Mouse (Mus musculus): ENCODE results near the gene Stam2.

Gene Stam2

DNA sequence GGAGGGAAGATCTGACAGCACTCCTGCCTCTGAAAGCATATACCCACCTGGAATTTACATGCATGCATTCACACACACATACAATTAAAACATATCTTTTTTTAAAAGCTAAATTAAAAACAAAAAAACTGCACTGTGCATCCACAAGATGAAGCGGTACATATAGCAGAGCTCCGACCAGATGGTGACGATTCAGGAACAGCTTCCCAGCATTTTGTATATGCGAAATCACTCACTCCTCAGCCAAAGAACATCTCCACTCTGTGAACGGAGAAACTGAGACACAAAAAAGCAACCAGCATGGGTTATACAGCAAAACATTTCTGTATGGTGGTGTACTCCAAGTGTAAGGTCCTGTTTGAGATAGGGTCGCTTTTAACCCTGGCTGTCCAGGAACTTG lies 11.2 kb downstream of the Stam2 start:
- DNase-seq (ENCODE audit: low spot score) = no peak

DNA sequence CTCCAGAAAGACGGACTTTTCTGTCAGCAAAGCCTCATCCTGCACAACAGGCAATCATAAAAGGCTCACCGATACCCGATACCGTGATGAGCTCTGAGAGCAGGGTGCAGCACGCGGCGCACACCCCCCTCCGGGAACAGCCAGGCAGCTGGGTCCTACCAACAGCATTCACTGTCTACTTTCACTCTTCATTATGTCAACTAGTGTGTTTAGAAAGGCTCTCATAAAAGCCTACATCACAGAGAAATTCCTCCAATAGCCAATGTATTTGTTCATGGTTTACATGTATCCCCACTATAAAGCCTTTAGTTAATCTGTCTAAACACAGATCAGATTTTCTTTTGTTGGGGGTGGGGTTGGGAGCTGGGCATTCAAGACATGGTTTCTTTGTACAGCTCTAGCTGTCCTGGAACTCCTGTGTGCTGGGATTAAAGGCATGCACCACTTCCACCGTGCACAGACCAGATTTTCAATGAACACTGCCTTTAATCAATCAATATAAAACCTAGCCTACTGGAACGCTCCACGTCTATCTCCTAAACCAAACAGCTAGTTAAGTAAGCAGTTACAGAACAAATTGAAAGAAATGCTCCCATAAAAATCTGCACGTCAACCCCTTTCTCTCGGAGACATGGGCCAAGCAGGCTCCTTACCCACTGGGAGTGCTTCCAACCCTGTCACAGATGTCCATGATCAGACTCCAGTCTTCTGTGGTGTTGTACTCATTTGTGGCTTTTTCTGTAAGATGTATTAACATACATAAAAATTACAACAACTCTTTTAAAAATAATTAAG lies 21.7 kb downstream of the Stam2 start:
- no peak for DNase-seq (ENCODE audit: low spot score)

DNA sequence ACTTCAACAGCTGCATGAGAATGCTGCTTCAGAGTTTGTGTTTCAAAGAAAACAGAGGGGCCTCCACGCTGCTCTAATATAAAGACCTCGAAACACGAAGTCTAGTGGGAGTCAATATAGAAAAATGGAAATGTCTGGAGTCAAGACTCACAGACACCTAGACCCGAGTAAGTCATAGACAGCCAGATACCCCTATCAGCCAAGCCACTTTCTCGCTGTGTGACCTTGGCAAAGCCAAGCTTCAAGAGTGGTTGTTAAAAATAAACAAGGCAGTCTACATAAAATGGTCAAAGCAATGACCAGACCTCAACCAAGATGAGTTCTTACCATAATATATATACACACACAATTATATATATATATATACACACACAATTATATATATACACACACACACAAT lies 25.0 kb downstream of the Stam2 start:
- DNase-seq (ENCODE audit: low spot score) = no peak

DNA sequence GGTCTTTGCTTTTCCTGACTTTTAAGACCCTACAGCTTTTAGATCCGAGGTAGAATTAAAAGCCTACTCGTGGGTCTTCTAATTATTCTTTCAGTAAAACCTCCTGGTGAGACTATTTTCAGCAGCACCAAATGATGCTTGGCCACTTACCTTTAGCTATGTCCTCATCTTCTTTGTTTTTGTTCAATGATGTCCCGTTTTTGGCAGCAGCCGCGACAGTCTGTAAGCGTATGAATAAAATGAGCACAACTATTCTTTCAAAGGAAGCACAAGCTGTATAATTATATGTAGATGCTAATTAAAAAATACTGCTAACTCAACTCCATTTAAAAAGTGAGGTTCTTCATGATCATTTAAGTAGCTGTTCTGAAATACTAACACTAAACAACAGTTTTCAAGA lies 26.5 kb downstream of the Stam2 start:
- DNase-seq (ENCODE audit: low spot score) = no peak

DNA sequence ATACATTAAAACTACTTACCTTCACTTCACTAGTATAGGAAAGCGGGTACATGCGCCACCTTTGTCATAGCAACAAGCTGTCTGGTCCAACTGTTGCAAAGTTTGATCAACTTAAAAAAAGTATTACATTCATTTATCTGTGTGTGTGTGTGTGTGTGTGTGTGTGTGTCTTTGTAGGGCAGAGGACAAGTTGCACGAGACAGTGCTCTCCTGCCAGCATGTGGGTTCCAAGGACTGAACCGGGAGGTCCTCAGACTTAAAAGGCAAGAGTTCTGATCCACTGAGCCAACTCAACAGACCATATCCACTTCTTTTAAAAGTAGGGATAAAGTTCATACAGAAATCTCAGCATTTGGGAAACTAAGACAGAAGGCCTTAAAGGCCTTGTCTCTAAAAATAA lies 28.0 kb downstream of the Stam2 start:
- no peak for DNase-seq (ENCODE audit: low spot score)

DNA sequence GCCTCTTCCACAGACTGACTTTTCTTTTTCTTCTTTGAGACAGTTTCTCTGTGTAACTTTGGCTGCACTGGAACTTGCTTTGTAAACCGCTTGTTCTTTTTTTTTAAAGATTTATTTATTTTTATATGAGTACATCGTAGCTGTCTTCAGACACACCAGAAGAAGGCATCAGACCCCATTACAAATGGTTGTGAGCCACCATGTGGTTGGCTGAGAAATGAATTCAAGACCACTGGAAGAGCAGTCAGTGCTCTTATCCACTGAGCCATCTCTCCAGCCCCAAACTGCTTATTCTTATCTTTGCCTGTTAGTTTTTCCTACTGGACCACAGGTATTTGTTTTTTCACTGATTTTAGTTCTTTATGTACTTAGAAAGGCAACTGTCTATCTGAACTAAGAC lies 31.3 kb downstream of the Stam2 start:
- DNase-seq (ENCODE audit: low spot score) = no peak

DNA sequence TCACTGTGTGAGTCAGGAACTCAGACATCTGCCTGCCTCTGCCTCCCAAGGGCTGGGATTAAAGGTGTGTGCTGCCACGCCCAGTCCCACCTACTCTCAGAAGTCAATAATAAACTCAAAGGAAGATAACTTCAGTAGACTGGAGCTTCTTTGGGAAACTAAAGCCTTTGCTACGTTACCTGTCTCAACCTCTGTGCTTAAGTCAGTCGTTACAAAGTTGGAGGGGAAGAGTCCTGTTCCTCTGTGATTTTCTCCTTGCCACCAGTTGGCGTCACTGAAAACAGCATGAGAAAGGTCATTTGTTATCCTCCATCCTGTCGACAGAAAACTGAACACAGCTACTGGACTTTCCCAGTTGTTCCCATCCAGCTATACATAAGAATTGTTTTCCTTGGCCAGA lies 32.7 kb downstream of the Stam2 start:
- no peak for DNase-seq (ENCODE audit: low spot score)

DNA sequence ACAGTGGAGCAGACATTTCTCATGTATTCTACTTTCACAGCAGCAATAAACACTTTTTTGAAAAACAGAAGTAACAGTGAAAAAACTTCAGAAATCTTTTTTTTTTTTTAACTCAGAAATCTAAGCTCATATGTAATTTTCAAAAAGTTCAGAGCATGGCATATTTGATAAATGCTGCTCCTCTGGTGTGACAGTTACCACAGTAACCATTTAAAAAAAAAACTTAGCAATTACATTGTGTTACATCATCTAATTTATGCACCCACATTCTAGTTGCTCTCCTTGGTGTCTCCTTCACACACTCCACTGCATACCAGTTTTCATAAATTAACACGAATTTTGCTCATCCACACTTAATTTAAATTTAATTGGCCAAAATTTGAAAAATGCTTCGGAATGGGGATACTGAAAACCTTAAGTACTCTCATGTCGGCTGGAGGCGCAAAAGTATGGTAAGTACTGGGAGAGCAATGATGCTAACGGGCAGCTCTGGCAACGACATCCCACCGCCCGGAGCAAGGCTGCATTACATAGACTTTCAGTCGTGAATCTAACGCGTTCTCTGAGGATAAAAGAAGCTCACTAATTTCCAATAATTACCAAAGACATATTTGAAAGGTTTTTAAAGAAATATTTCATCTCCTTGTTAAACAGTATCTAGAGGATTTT lies 40.6 kb downstream of the Stam2 start:
- DNase-seq (ENCODE audit: low spot score) = no peak

DNA sequence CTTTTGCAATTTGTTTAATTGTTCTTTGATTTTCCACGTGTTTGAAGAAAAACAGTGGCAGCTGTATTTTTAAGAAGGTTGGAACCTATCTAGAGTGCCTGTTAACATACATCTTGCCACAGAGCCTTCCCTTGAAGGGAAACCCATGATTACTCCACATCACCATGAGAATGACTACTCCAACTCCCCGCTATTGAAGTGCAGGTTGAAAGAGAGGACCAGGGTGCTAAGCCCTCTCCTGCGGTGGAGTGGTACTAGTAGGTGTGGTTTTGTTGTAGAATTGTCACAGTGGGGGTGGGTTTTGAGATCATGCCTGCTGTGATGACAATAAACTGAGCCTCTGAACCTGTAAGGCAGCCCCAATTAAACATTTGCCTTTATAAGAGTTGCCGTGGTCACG lies 41.7 kb downstream of the Stam2 start:
- DNase-seq (ENCODE audit: low spot score) = no peak

DNA sequence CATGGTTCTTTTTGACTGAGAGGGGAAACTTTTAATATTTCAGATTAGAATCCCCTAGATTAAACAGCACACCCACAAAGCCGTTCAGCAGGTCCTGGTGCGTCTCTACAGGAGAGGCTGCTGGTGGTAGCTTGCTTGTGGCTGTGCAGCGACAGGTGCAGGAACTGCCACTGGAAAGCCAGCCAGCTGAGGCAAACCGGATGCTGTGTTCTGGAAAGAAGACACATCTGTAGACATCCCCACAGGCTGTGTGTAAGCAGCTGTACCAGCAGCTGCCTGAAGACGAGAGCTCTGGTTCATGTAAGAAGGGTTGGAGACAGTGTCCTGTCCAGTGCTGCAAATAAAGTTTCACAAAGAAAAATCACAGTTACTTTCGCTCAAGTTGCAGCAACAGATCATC lies 47.5 kb downstream of the Stam2 start:
- DNase-seq (ENCODE audit: low spot score) = no peak

DNA sequence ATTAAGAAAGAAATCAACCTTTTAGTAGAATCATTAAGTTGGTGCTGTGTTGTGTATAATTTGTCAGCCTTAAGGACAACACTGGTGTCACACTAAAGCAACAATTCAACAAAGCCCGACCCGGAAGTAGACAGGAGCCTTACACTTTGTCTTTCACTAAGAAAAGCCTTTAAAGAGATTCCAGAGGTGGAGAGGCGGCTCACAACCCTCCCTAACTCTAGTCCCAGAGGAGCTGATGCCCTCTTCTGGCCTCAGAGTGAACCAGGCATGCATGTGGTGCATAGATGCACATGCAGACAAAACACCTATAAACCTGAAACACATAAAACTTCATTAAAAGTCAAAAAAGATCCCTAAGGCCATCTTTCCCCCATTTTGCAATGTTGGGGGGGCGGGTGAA lies 50.3 kb downstream of the Stam2 start:
- no peak for DNase-seq (ENCODE audit: low spot score)

DNA sequence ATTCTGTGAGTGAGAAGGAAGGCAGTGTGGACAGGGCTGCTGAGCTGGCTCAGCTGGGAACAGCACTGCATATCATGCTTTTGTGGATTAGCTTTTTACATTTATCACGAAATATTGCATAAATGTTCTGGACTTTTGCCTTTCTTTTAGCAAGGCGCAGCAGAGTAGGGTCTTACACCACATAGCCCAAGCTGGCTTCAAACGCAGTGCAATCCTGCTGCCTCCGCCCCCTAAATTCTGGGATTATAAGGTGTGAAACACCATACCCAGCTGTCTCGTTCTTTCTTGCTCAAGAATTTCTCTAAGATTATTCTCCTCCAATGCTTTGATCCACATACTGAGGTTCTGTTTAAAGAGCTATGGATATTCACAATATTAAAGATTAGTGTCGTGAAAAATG lies 55.5 kb downstream of the Stam2 start:
- no peak for DNase-seq (ENCODE audit: low spot score)

DNA sequence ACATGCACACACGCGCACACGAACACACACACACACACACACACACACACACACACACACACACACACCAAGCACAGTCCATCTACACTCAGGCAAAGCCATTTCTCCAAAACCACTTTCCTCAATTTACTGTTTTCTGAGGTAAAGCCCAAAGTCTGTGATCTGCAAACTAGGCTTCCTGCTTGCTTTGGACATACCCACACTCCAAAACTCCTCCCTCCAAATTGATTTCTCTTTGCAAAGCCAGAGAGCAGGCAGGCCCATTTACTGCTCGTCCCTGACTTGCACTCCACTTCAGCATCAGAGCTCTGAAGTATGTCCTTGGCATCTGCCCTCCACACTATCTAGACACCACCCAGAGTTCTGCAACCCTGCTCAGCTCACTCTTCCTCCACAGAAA lies 64.5 kb downstream of the Stam2 start:
- no peak for DNase-seq (ENCODE audit: low spot score)

DNA sequence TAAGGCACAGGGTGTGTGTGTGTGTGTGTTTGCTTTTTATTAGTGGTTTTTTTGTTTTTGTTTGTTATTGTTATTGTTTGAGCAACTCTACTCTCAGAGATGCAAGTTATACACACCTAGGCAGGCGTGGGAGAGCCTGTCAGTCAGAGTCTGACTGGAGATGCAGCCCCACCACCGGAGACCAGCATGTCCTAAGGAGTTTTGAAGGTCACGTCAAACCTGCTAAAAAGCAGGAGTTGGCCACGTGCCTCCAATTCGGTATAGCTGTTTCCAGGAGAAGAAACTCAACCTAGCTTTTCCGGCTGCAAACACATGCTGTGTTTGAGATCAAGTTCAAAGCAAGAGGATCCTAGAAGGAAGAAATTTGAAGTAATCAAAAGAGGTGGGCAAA lies 65.2 kb downstream of the Stam2 start:
- no peak for DNase-seq (ENCODE audit: low spot score)

DNA sequence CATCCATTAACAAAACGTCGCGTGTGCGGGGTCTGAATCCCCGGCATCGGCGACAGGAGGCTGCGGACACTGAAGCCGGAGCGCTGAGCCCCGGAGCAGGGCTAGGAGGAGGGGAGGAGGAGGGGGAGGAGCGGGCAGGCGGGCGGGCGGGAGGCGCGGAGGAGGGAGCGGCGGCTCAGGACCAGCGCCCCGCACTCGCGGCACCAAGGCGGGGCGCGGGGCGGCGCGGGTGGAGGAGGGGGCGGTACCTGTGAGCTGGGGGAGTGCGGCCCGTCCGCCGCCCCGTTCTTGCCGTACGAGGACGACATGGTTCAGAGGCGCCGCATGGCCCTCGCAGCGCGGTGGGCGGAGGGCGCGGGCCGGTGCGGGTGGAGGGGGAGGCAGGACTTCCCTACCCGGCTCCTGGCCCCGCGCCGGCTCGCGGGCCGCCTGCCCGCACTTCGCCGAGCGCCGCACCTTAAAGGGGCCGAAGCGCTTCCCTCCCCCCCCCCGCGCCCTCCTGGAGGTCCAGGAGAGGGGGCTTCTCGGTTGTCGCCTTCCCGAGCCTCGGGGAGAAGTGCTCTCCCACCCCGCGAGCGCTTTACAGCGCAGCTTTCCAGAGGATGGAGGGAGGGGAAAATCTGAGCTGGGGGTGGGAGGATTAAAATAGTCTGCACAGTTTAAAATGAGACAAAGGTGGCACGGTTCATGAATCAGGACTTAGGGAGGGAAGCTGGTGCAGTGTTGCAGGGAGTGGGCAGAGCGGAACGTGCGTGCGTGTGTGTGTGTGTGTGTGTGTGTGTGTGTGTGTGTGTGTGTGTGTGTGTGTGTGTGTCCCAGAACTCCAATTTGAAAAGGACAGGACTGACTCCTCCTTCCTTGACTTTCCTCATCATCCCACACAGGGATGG lies 65.8 kb downstream of the Stam2 start, which contains the start of gene Cacnb4:
Gene Cacnb4, minus strand, starts transcription at position 809 of the 890 bp plus-strand sequence.
- DNase-seq (ENCODE audit: low spot score) = peak; percentile 50

DNA sequence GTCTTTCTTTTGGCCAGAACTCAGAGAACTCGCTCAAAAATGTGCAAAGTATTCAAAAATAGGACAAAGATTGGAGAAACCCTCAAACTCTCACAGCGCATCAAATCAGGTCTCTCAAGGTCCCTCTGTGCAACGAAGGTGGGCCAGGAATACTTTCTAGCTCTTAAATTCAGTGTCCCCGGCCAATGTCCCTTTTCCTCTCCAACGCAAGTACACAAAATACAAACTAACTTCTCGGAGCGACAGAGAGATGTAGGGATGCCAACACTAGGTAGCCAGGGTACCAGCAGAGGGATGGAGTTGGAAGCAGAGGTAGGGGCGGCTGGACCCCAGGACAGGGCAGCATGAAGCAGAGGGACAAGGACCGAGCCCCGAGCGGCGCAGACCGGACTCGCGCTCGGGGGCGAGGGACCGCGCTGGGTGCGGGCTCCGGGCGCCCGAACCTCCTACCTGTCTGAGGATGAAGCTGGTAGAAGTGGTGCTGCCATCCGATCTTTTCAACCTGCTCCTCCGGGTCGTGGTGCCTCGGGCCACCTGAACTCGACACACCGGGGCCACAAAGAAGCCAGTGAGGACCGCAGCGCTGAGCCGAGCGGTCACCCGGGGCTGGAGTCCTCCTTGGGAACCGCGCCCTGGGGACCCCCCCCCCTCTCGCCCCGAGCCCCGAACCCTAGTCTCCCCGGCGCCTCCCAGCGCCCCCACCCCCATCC lies 66.6 kb downstream of the Stam2 start:
- DNase-seq (ENCODE audit: low spot score) = no peak

DNA sequence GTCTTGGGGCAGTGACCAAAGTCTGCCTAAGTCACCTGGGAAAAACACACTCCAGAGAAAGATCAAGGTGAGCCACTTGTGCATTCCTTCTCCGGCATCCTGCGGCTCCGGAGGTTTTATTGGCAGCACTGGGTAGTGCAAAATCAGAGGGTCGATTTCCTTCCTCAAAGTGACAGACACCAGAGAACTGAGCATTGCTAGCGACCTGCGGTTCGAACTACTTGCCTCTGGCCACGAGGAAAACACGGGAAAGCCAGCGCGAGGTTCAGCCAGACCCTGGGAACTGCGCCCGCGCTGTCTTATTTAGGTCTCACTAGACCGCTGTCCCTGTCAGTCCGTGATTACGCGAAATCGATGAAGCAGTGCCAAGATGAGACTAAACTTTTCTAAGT lies 67.2 kb downstream of the Stam2 start:
- DNase-seq (ENCODE audit: low spot score) = no peak

DNA sequence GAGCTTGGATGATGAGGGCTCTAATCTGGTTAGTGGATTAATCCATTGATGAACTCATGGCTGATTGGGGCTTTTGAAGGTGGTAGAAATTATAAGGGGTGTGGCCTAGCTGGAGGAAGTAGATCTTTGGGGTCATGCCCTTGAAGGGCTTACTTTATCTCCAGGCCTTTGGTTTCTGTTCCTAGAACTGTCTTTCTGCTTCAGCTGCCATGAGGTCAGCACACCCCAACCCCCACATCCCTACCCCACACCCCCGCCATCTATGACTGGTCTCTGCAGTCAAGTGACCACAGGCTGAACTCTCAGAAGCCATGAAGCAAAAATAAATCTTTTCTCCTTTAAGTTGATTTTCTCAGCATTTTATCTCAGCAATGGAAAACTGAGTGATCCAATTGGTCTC lies 68.9 kb downstream of the Stam2 start:
- no peak for DNase-seq (ENCODE audit: low spot score)

DNA sequence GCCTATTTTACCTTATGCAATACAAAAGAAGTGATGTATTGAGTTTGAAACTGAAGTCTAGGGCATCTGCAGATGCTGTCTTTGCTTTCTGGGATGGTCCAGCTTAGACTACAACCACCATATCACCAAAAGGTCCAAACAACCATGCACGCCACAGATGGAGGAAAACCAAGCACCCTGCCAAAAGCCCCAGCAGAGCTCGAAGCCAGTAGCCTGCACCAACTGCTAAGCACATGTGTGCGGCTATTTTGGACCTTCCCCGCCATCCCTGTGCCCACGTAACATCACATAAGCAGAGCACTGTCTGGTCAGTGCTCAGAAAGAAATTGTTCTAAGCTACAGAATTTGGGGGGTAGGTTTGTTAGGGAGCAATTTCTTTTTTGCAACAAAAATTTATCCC lies 71.3 kb downstream of the Stam2 start:
- no peak for DNase-seq (ENCODE audit: low spot score)

DNA sequence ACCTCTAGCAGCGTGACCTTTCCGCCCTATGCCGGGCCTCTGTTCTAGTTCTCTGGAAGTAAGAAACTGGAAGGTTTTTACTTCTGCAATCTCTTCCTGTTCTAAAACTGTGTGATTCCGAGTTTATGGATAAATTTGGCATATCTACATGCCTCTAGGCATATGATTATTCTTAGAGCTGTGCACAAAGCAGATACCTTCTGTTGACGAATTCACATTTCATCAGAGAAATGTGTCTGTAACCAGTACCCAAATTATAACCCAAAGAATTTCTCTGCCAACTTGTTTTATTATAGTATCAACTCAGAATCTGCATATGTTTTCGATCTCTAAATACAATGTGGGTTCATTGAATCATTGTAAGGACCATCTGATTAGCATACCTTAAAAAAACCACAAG lies 73.6 kb downstream of the Stam2 start:
- DNase-seq (ENCODE audit: low spot score) = no peak

DNA sequence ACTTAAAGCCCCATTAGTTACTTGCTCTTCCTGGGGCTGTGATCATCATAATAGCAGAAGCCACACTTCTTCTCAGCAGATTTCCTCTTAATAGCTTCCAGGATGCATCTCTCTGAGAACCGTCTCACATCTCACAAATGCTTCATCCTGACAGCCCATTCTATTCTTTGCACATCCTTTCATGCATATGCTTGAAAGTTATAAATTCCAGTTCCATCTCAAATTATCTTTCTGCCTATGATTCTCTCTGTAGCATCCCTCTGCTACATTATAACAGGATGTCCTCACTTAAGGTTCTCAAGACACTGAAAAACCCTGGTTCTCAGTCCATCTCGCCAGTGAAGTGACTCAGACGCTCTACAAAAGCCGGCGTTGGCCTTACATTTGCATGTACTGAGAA lies 85.4 kb downstream of the Stam2 start:
- no peak for DNase-seq (ENCODE audit: low spot score)

DNA sequence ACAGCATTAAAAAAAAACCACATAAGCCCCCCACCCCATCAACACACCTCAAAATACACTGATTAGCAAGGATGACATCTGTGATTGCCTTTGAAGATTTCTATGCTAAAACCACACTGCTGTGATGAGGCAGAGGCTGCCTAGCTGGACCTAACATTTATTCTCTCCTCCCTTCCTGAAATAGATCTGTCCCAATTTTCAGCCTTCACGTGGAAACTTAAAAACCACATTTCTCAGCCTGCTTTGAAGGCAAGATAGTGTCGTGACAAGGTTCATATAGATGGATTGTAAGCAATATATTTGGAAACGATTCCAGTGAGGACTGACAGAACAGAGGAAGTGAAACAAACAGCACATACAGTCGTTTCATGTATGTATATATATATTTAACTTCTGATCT lies 87.5 kb downstream of the Stam2 start:
- DNase-seq (ENCODE audit: low spot score) = no peak
